Mouse (Mus musculus) testis, adult 2 months (tissue): ENCODE data around the gene Lrrc52. TPM values are rescaled to one million over a fixed set of nuclear protein-coding genes. Genes with fewer than 3 reads are reported as not detected.

Experiments
- H3K27ac ChIP-seq: fragments of 200-500 bp; 2 replicates; pipeline ENCODE4 v1.5.1; 2012; ENCODE audit warnings: low read depth, low read length; ENCODE audit not compliant: control insufficient read depth, insufficient read depth
- H3K27me3 ChIP-seq: fragments of 200-500 bp; 2 replicates; pipeline ENCODE4 v1.6.1; 2012; ENCODE audit warnings: mild to moderate bottlenecking, low read length, moderate library complexity; ENCODE audit not compliant: control insufficient read depth, insufficient read depth
- H3K36me3 ChIP-seq: fragments of 200-500 bp; 2 replicates; pipeline ENCODE4 v1.6.1; 2012; ENCODE audit warnings: mild to moderate bottlenecking, low read length; ENCODE audit not compliant: control insufficient read depth, insufficient read depth
- H3K4me1 ChIP-seq: fragments of 200-500 bp; 2 replicates; pipeline ENCODE4 v1.6.1; 2012; ENCODE audit warnings: low read length; ENCODE audit not compliant: control insufficient read depth, insufficient read depth
- H3K4me3 ChIP-seq: fragments of 200-500 bp; 2 replicates; pipeline ENCODE4 v1.5.1; 2012; ENCODE audit warnings: low read depth, mild to moderate bottlenecking, low read length, moderate library complexity, mixed read lengths; ENCODE audit not compliant: control insufficient read depth
- CTCF ChIP-seq: fragments of 200-500 bp; IDR thresholded peaks from 2 replicates; pipeline ENCODE4 v1.5.1; 2012; ENCODE audit warnings: low read depth, mild to moderate bottlenecking, inconsistent platforms, low read length, moderate library complexity; ENCODE audit not compliant: control insufficient read depth, insufficient read depth, insufficient replicate concordance
- POLR2A ChIP-seq: fragments of 200-500 bp; IDR thresholded peaks from 2 replicates; pipeline ENCODE4 v1.6.1; 2012; ENCODE audit warnings: low read depth, mild to moderate bottlenecking, inconsistent platforms, low read length, moderate library complexity; ENCODE audit not compliant: control insufficient read depth
- polyA plus RNA-seq: library from polyadenylated mRNA; depleted of rRNA; stranded (reverse); fragments of >200 nt; gene quantifications from 2 replicates; pipeline ENCODE4 v1.2.3, GENCODE M21; 2012; rRNA removed

Gene Lrrc52
- polyA plus RNA-seq, 1 experiment = 74.8 TPM

DNA sequence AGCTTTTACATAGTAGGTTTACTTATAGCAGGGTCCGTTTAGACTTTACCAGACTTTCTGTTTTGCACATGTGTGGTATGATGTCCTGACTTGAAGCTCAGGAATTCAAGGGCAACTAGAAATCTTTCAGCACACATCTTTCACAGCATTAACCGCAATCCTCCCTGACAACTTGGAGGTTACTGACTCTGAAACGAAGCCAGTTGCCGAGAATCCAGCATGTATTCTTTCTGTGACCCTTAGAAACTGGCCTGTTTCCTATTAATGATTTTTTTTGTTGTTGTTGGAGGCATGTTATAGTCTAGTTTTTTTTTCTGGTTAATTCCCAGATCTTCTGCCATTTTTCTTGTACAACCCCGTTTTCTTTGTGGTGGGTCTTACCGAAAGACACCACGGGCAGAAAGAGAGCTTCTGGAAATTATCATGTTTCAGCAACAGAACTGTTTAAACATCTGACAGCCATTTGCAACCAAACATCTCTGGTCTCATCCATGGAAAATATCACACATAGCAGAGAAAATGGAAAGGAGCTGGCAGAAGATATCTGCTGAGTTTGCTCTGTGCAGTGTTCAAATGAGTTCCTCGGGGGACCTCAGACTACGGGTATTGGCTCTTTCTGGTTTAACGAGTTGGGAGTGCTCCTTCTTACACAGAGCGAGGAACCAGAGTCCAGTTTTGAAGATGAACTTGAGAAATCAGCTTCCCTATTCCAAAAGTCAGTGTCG lies 54.4 kb downstream of the Lrrc52 start:
- H3K4me1 ChIP-seq = peaks cover 7% of the 10 kb centered on the region
- no peak for TF ChIP-seq POLR2A
- no peak for TF ChIP-seq CTCF
- H3K4me3 ChIP-seq = no peak overlapping the region
- no peak overlapping the region for H3K27ac ChIP-seq
- no peaks in the 10 kb centered on the region for H3K36me3 ChIP-seq
- H3K27me3 ChIP-seq = no peaks in the 10 kb centered on the region

DNA sequence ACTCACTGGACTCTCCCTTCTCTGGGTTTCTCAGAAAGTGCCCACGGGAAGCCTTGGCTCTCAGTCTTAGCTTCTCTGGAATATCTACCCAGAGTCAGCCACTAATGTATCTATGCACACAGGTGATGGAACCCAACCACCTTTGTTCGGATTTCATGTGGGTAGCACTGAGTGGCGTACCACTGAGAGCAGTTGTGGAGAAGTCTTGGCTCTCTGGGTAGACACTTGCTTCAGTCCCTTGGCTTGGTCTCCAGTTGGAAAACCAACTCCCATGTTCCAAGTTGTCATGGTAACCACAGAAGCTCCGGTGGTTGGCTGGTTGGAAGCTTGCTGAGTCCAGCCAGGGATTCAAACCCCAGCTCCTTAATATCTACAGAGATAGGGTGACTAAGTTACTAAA lies 57.0 kb downstream of the Lrrc52 start:
- Histone ChIP-seq H3K4me3 (peak overlapping the region; percentile 41; the same call in 1 of the 2 replicates), H3K36me3 (no peaks in the 10 kb centered on the region), H3K4me1 (peaks cover 7% of the 10 kb centered on the region), H3K27ac (peak overlapping the region; percentile 95), H3K27me3 (no peaks in the 10 kb centered on the region)
- TF ChIP-seq POLR2A (no peak), CTCF (no peak)

- no peak for TF ChIP-seq CTCF
- no peak for TF ChIP-seq POLR2A
- Histone ChIP-seq H3K4me1 (peaks cover 6% of the 10 kb centered on the region), H3K27me3 (no peaks in the 10 kb centered on the region), H3K4me3 (no peak overlapping the region), H3K36me3 (no peaks in the 10 kb centered on the region), H3K27ac (no peak overlapping the region)
Observed at GRCm38 (mm10) chr1:167405237-167405636, 61.3 kb downstream of the Lrrc52 start.

Other genes with a start within 250 kb of the Lrrc52 start
- 160 and 161 TPM in 2 replicates for gene Uck2, start 181.5 kb downstream of the Lrrc52 start, polyA plus RNA-seq
- 27.7 and 34.0 TPM in 2 replicates for gene Tmco1, start 158.4 kb downstream of the Lrrc52 start, polyA plus RNA-seq
- gene Aldh9a1, start 116.8 kb downstream of the Lrrc52 start, polyA plus RNA-seq = 30.8 and 33.6 TPM in 2 replicates
- 16.5 and 18.9 TPM in 2 replicates for gene Mgst3, start 72.9 kb downstream of the Lrrc52 start, polyA plus RNA-seq
- 1.2 and 1.8 TPM in 2 replicates for gene Rxrg, start 131.6 kb upstream of the Lrrc52 start, polyA plus RNA-seq
- gene Lmx1a, start 222.5 kb upstream of the Lrrc52 start, polyA plus RNA-seq = 0.06 TPM in 1 of 2 replicates, not detected in the other